Comparison of ENCODE assay signal across 8 mouse cellular contexts in genomic region chr2:24367895-24368261, GRCm38 (mm10). TPM values are rescaled to one million over a fixed set of nuclear protein-coding genes. Genes with fewer than 3 reads are reported as not detected.
DNase-seq lines count a peak whose midpoint lies in the region; ATAC-seq lines count a peak whose summit lies in the region.

No protein-coding gene starts in this region.

- peaks cover 26% of the 10 kb centered on the region for H3K4me1 ChIP-seq in erythroblast, embryonic 14.5 days (ENCODE audit: control insufficient read depth)
- 0 out of 2 replicates have a peak, but pooled peaks cover 2% of the 10 kb centered on the region for H3K4me1 ChIP-seq in liver, embryonic 11.5 days (replicated peaks; ENCODE audit: control insufficient read depth, insufficient read depth, low read length)
- 0 out of 2 replicates have a peak, but pooled peaks cover 3% of the 10 kb centered on the region for H3K4me1 ChIP-seq in stomach, embryonic 14.5 days (ENCODE audit: control insufficient read depth, insufficient read depth, low read length)

- peak overlapping the region; percentile 66 for H3K9ac ChIP-seq in liver, embryonic 11.5 days (ENCODE audit: low read depth, low read length)
- H3K9ac ChIP-seq in stomach, embryonic 14.5 days (replicated peaks; ENCODE audit: low read depth, low read length): no peak overlapping the region

- H3K27ac ChIP-seq in liver, embryonic 11.5 days (ENCODE audit: low read depth, low read length): no peak overlapping the region; the same call in 1 of the 2 replicates
- no peak overlapping the region for H3K27ac ChIP-seq in stomach, embryonic 14.5 days (ENCODE audit: low read length)

- H3K9me3 ChIP-seq in erythroblast, embryonic 14.5 days (ENCODE audit: control insufficient read depth, low read length): no peaks in the 10 kb centered on the region
- H3K9me3 ChIP-seq in liver, embryonic 11.5 days (ENCODE audit: control insufficient read depth, low read length): no peaks in the 10 kb centered on the region
- no peaks in the 10 kb centered on the region for H3K9me3 ChIP-seq in stomach, embryonic 14.5 days (ENCODE audit: control insufficient read depth, low read depth, low read length)

- peak overlapping the region; percentile 77 for H3K4me2 ChIP-seq in liver, embryonic 11.5 days
- peak overlapping the region; percentile 64 for H3K4me2 ChIP-seq in stomach, embryonic 14.5 days (replicated peaks; ENCODE audit: low read depth, low read length)

- peak overlapping the region; percentile 63 for H3K4me3 ChIP-seq in erythroblast, embryonic 14.5 days (replicated peaks)
- peak overlapping the region; percentile 52 for H3K4me3 ChIP-seq in liver, embryonic 11.5 days (ENCODE audit: low read depth, low read length)
- peak overlapping the region; percentile 22; the same call in 1 of the 2 replicates for H3K4me3 ChIP-seq in stomach, embryonic 14.5 days (ENCODE audit: low read depth, low read length)

- 40% methylated on average over 4 of the region's 4 CpGs for WGBS in liver, embryonic 11.5 days
- WGBS in stomach, embryonic 14.5 days: 52% methylated on average over 4 of the region's 4 CpGs

- peaks cover 9% of the 10 kb centered on the region; the same call in 1 of the 2 replicates for H3K27me3 ChIP-seq in erythroblast, embryonic 14.5 days (ENCODE audit: control insufficient read depth)
- H3K27me3 ChIP-seq in liver, embryonic 11.5 days (replicated peaks; ENCODE audit: control insufficient read depth, insufficient read depth, low read length): no peaks in the 10 kb centered on the region
- no peaks in the 10 kb centered on the region for H3K27me3 ChIP-seq in stomach, embryonic 14.5 days (ENCODE audit: control insufficient read depth, insufficient read depth, low read length)

- H3K36me3 ChIP-seq in erythroblast, embryonic 14.5 days (ENCODE audit: control insufficient read depth): no peaks in the 10 kb centered on the region
- H3K36me3 ChIP-seq in liver, embryonic 11.5 days (ENCODE audit: control insufficient read depth, insufficient read depth, low read length): no peaks in the 10 kb centered on the region
- no peaks in the 10 kb centered on the region for H3K36me3 ChIP-seq in stomach, embryonic 14.5 days (ENCODE audit: control insufficient read depth, insufficient read depth, low read length)

- DNase-seq in ovary, postnatal 36 days (ENCODE audit: low spot score): peak; percentile 27
- DNase-seq in ovary, postnatal 10 days (ENCODE audit: low spot score): no peak
- no peak for DNase-seq in liver, embryonic 11.5 days (ENCODE audit: low spot score)
- DNase-seq in spleen, postnatal 4 days (ENCODE audit: low spot score in 2 of 2): no peak
- DNase-seq in adrenal gland, adult 8-10 months: no peak

- ATAC-seq in erythroblast, adult 5-6 weeks (replicated peaks; ENCODE audit: low FRiP score, poor library complexity, severe bottlenecking): no peak
- peak; percentile 5; the same call in 1 of the 2 replicates for ATAC-seq in liver, embryonic 11.5 days (replicated peaks; ENCODE audit: low FRiP score)
- no peak for ATAC-seq in stomach, embryonic 14.5 days (ENCODE audit: insufficient number of reproducible peaks, insufficient read depth, low FRiP score, low read depth)

RNA-seq across cellular contexts. Expression of gene Psd4, which starts 0.5 kb away (rescaled TPM):
- polyA plus RNA-seq in erythroblast, embryonic 14.5 days (2012): 0.51 and 0.54 TPM in 2 replicates
- 5.6 and 8.4 TPM in 2 replicates for total RNA-seq in erythroblast, adult 5-6 weeks (2015; ENCODE audit: low replicate concordance)
- 15.3 and 26.3 TPM in 2 replicates for total RNA-seq in erythroblast, adult 5-6 weeks (2017; ENCODE audit: low replicate concordance)
- 13.1 and 17.3 TPM in 2 replicates for polyA plus RNA-seq in liver, embryonic 11.5 days (2014; fragmentation: Nextera tagmentation; extraction: Ambion mirVana)
- 3.4 and 7.9 TPM in 2 replicates for polyA plus RNA-seq in stomach, embryonic 14.5 days (2014; fragmentation: Nextera tagmentation; extraction: Ambion mirVana)
- total RNA-seq in adrenal gland, adult 8-10 months (2022): 1 to 10 TPM; 1.5 to 5.2 (median 3.9) TPM

RNA-seq across cellular contexts. Expression of gene Il1rn, which starts 31.2 kb away (rescaled TPM):
- polyA plus RNA-seq in erythroblast, embryonic 14.5 days (2012): not detected in 2 replicates
- total RNA-seq in erythroblast, adult 5-6 weeks (2015; ENCODE audit: low replicate concordance): 10.7 and 15.4 TPM in 2 replicates
- 3.9 and 8.9 TPM in 2 replicates for total RNA-seq in erythroblast, adult 5-6 weeks (2017; ENCODE audit: low replicate concordance)
- polyA plus RNA-seq in liver, embryonic 11.5 days (2014; fragmentation: Nextera tagmentation; extraction: Ambion mirVana): 0.17 and 0.34 TPM in 2 replicates
- 1.5 and 1.9 TPM in 2 replicates for polyA plus RNA-seq in stomach, embryonic 14.5 days (2014; fragmentation: Nextera tagmentation; extraction: Ambion mirVana)
- 1 to 10 TPM in 1 of 4 experiments, under 1 TPM in 2, not detected in 1; 0.68 to 1.4 (median 0.77) TPM for total RNA-seq in adrenal gland, adult 8-10 months (2022)
